Mouse (Mus musculus) thymus, adult 18-20 months (tissue): ENCODE data around the gene 1700092M07Rik.
"Not testable (repeated sequence)": the region's sequence is repeated elsewhere in the genome, so short reads cannot be mapped to it uniquely, and the experiment has no call there.

Source experiments
- DNase-seq, 2 experiments: peaks; one replicate each; pipeline ENCODE4 v3.0.0; 2022; ENCODE audit warnings: mixed read lengths in 2 of 2

The 1700092M07Rik gene

DNA sequence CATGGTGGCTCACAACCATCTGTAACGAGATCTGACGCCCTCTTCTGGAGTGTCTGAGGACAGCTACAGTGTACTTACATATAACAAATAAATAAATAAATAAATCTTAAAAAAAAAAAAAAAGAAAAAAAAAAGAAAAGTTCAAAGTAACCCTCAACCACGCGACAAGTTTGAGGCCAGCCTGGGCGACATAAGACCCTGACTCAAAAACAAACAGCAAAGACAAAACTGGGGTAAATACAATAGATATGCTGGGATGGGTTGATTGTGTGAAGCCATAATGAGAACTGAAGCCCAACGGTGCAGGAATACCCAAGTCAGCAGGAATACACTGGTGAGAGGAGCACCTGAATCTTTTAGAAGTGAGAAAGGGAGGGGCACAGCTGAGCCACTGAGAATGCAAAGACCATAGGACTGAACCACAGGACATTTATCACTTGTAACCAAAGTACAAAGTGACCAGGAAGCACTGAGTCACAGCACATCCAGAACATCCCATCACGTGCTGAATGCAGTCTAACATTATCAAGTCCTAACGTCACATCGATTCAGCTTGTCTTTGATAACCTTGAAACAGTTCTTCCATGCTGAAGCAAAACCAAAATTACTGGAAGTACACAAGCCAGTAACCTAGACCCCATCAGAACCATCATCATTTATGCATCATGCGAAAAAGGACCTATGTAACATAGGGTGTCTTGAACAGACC, 23.6 kb upstream of the 1700092M07Rik start:
- no peak for DNase-seq

DNA sequence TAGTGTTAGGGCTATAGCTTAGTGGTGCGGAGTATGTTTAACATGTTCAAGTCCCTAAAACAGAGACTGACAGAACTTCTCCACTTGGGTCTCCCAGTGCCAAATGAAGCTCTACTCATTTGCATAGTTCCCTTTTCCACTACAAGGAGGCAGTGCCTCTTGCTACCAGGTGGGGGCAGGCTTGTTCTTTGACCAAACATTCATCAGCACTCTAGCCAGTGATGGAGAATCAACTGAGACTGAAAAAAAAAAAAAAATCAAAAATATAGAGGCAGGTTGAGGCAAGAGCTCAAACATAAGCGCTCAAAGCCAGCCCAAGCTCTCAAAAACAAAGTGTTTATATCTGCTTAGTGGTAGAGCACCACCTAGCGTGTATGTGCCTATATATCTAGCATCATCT, 22.2 kb upstream of the 1700092M07Rik start:
- DNase-seq, result no peak

DNA sequence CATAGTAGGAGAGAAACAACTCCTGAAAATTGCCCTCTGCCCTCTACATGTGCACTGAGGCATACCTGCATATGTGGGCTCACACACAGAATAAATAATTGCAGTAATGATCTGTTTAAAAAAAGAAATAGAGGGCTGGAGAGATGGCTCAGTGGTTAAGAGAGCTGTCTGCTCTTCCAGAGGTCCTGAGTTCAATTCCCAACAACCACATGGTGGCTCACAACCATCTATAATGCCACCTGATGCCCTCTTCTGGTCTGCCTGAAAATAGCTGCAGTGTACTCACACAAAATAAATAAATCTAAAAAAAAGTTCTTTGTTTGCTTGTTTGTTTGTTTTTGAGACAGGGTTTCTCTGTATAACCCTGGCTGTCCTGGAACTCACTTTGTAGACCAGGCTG, 21.5 kb upstream of the 1700092M07Rik start:
- not testable (repeated sequence) for DNase-seq

DNA sequence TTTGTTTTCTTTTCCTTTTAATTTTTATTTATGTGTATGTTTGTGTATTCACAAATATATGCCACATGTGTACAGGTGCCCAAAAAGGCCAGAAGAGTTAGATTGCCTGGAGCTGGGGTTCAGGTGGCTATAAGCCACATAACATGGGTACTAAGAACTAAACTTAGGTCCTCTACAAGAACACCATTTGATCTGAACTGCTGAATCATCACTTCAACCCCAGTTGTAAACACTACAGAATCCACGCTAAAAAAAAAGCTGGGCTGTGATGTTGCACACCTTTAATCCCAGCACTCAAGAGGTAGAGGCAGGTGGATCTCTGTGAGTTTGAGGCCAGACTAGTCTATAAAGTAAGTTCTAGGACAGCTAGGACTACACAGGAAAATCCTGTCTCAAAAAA, 19.1 kb upstream of the 1700092M07Rik start:
- no peak for DNase-seq

DNA sequence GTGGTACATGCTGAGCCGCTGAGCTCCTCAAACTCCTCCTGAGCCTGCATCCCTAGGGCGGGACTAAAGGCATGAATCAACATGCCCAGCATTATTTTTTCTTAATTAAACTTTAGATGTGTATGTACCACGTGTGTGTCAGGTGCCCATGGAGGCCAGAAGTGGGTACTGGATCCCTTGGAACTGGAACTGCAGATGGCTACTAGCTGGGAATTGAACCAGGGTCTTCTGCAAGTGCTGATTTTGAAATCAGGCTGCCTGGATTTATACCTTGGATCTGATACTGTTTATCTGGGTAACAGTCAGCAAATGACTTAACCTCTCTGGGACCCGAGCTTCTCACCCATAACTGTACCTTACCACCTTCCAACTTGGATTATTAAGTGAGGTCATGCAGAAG, 18.5 kb upstream of the 1700092M07Rik start:
- no peak for DNase-seq

DNA sequence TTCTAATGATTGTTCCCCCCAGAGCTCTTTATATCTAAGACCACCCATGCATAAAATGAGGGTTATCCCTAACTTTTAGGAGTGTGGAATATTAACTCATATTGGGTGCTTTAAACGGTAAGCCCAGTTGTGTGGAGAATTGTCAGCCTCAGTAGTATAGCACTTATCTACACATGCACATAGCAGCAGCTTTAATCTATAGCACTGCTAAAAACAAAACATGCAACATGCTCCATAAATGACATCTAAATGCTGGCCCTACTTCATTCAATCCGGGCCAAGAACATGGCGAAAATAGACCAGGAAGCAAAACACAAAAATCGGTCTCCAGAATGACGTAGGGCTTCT, 18.0 kb upstream of the 1700092M07Rik start:
- no peak for DNase-seq

DNA sequence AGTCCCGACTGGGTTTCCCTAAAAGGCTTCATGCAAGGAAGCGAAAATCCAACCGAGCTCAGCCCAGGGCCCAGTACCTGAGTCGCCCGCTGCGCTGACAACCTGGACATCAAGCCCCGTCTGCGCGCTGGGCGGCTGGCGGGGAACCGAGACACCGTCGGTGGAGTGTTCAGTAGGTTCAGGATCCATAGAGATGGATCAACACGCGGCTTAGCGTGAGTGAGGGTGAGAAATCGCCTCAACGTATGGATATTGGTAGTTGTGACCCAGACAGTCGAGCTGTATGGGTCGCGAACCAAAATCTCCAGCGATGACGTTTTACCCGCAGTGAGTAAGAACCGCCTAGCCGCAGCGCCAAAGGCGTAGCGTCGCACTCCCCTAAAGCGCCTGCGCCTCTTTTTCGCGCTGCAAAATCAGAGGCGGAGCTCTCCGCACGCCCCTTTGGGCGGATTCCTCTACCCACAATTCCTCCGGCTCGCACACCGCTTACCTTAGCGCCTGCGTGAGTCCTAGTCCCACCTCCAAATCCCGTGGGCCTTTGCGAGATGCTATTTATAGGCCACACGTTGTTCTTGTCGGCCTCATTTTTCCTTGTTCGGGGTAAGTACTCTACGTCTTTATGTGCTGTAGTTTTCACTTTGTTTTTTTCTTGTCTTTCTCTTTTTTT, 17.5 kb upstream of the 1700092M07Rik start, which contains the start of gene Slc3a2:
TSS of gene Slc3a2 (minus strand) at position 463 of the 667 bp plus-strand sequence.
- DNase-seq, result peak; percentile 94 to 97

DNA sequence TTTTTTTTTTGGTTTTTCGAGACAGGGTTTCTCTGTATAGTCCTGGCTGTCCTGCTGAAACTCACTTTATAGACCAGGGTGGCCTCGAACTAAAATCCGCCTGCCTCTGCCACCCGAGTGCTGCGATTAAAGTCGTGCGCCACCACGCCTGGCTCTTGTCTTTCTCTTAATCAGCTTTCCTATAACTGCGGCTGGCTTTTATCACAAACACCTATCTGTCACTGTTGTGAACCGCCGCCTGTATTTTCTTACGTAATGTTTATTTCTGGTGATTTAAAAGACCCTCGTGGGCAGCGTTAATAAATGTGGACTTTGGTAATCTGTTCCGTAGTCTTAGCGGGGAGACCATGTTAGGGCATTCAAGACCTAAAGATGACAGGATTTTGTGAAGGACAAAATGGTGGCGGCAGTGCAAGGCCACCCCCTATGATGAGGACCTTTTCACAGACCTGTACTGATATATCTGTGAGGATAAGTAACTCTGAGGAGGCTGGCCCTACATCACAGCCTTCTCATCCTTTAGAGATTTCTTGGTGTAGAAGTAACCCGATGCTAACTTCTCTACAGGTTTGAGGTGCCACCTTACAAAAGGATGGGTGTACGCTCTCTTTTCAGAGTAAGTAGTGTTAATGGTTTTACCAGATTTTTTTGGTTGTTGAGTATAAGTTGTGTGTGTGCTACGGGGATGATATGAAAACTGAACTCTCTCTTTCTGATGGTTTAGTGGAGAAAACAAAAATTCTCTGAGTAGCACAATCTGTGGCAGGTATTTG, 16.8 kb upstream of the 1700092M07Rik start:
- DNase-seq, result peak in 1 of 2 experiments; percentile 38

DNA sequence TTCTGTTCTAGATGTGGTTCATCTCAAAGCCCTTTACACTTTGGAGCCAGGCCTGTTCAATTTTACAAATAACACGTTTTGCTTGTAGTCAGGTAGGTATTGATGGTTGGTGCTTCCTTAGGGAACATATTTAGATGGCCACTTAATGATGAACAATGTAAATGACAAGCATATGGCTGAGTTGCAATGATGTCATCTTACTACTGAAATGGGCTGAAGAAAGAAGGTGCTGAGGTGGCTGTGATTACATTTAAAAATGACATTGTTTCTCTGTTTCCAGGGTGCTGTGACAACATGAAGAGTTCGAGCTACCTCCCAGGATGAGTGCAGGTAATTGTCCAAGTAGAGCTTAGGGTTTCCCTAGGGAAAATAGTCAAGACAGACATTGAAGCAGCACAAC, 16.1 kb upstream of the 1700092M07Rik start:
- no peak for DNase-seq

DNA sequence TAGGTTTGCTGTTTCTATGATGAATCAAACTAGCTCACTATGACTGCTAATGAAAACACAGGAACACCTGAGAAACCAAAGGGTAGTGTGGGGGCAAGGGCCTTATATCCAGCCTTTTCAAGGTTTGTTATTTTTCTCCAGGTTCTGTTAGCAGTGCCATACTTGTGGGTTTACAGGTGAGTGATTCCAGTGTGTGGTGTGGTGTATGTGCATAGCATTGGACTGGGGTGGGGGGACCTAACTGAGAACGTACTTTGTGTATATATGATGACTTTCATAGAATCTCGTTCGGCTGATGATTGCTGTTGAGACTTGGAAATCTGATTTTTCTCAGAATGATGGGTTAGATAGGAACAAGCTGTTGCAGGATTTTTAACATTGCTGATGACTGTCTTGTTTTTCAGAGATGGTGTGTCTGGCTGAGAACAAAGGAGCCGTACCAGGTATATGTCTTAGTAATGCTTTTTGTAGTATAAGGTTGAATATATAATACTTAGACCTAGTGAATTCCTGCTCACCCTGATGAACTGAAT, 15.4 kb upstream of the 1700092M07Rik start:
- DNase-seq, result no peak

DNA sequence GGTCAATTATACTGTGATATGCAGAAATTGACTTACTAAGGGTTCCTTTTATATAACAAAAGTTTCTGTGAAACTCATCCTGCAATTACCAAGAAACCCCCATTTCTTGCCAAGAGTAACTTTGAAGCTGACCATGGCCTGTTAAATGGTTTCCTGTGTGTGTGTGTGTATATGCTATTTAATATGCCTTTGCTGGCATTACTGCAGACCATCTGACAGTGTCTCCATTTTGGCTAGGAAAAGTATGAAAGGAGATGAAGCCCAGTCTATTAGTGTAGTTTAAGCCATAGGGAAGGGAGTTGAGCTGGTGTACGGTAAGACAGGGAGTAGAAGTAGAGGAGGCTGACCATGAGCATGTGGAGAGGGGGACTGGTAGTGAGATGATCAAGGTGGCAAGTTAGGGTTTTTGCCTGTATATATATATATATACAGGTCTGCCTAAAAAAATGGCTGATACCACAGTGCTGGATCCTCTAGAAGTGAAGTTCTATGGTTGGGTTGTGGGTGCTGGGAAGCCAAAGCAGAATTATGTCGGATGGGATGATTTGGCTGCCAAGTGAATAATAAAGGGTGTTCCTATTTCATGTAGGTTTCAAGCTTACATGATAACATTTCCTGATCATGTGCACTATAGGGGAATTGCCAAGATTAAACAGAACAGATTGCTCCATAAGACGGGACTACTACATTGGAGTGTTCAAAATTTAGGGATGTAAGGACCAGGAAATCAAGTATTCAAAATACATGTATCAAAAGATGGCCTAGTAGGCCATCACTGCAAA, 13.7 kb upstream of the 1700092M07Rik start:
- DNase-seq, result no peak

DNA sequence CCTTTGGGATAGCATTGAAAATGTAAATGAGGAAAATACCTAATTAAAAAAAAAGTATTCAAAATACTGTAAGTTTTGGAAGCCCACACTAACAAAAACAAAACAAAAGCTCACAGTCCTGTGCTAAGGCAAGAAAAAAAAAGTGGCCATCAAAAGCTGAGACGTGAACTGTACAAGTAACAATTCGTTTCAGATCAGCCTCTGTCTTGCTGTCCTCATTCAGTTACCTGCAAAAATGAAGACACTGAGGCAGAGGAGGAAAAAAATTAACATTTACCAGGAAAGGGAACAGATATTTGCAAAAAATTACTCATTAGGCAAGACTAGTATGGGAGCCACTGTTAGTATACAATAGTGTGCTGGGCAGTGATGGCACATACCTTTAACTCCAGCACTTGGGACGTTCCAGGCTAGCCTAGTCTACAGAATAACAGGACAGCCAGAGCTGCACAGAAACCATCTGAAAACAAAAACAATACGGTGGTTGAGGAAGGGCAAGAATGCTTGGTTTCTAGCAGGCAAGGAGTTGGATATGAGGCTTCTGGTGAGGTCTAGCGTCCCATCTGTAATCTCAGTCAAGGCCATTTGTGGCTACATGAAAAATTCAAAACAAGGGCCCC, 12.9 kb upstream of the 1700092M07Rik start:
- no peak for DNase-seq

DNA sequence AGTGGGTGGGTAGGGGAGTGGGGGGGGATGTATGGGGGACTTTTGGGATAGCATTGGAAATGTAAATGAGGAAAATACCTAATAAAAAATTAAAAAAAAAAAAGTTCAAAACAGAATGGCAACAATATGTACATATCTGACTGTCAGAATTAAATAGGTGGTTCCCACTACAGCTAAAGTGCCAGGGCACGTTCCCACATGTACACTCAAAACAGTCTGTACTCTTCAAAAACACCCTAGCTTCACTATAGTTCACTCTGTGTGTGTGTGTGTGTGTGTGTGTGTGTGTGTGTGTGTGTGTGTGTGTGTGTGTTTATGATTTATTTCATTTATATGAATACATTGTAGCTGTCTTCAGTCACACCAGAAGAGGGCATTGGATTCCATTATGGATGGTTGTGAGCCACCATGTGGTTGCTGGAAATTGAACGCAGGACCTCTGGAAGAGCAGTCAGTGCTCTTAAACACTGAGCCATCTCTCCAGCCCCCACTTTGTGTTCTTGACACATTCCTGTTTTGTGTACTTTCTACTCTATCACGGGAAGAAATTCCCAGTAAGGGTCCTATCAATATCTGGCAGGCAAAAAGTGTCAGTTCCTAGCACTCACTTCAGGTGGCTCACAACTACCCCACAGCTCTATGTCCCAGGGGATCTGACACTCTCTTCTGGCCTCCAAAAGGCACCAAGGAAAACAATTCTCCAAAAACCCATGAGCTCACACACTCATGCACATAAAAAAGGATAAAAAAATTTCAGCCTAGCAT, 12.0 kb upstream of the 1700092M07Rik start:
- DNase-seq, result not testable (repeated sequence)

DNA sequence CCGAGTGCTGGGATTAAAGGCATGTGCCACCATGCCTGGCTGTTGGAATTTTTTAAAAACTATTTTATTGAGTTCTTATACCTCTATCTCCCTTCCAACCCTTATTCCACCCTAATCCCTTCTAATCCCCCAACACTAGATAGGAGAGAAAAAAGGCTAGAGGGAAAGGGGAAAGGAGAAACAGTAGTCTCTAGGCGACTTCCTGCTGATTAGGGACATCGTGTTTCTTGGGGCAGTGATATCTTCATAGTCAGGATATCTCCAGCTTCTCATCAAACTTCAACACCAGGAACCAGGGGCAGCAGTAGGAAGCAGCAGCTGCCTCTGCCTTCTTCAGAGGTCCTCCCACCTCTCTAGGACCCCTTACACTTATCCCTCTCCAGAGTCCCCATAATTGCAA, 6.2 kb upstream of the 1700092M07Rik start:
- DNase-seq, result no peak

DNA sequence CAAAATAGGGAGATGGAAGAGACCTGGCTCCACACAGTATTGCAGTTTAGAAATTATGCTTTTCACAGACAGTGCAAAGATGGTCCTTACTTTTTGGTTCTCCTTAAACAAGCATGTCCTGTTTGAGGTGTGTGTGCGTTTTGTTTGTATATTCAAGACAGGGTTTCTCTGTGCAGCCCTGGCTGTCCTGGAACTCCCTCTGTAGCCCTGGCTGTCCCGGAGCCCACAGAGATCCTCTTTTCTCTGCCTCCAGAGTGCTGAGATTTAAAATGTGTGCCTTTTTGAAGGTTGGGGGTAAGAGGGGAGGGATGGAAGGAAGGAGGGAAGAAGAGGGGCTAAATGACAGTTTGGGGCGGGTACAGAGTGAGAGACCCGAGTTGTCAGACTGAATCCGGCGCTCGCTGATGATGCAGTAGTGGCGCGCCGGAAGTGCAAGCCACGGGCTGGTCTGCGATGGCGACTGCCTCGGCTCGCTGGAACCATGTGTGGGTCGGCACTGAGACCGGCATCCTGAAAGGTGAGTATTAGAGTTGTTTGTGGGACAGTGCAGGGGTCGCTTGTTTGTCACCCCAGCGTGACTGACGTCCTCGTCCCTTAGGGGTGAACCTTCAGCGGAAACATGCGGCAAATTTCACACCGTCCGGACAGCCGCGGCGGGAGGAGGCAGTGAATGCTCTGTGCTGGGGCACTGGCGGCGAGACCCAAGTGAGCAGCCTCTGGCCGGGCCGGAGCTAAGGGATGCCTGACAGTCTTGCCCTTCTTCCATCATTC, 4.9 kb upstream of the 1700092M07Rik start, which contains the start of gene Wdr74:
TSS of gene Wdr74 (plus strand) at position 439 of the 771 bp plus-strand sequence.
- DNase-seq, result peak; percentile 76 to 80

DNA sequence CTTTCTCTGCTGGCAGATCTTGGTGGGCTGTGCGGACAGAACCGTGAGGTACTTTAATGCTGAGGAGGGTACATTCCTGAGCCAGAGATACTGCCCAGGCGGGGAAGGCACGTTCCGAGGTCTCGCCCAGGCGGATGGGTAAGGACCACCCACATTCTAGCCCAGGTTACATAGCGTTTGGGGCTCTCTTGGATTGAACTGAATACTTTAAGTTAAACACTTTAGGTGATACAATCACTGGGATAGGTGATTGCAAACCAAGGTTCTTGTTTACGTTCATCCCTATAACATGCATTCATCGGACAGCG, 4.4 kb upstream of the 1700092M07Rik start:
- no peak for DNase-seq

DNA sequence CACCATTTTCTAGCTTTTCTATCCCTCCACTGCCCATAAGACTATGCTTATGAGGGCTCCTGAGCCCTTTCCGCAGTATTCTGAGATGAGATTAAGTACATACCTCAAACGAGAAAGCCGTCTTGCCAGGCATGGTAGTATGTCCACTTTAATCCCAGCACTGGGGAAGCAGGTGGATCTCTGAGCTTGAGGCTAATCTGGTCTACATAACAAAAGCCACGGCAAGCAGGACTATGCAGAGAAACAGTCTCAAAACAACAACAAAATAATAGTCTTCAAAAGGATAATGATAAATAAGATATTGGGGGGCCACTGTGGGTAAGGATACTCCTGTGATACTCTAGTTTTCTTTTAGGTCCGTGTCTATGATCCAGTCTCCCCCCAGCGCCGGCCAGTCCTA, 1.6 kb upstream of the 1700092M07Rik start:
- no peak for DNase-seq

DNA sequence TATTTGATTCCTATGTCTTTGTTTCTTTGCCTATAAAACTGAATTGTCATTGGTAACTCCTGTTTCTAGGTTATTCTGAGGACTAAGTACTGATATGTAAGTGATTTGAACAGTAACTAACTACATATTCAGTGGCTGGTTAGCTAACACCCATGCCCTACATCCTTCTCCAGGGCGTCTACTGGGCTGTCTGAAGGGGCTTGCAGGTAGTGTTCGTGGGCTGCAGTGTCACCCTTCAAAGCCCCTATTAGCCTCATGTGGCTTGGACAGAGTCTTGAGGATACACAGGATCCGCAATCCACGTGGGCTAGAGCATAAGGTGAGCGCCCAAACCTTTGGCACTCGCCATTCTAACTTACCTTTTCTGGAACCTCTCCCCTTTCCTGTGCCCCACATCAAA, 872 bp upstream of the 1700092M07Rik start:
- no peak for DNase-seq

DNA sequence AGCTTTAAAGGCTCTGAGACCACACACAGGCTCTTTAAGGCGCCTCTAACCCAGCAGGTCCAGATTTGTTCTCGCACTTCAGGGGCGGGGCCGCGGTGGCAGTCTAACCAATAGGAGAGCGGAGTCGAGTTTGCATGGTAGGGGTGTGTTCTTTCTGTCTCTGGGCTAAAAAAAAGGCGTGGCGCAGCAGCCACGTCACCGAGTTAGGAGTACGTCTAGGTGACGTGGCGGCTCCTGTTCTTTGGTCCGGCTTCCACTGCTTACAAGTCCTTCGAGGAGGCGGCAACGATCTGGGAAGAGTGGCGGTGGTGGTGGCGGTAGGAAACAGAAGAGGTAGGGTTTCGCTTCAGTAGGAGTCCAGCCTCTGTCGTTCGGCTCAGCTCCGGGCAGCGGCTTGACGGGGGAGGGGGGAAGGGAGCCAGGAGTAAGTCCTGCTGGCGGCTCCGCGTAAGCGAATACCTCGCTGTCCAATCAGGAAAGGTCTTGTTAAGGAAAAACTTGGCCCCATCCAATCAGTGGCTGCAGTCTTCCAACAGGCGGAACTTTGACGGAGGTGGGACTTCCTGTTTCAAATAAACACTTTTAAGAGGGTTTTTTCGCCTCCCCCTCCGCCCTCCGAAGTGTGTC, 838 bp downstream of the 1700092M07Rik start, which contains the start of gene Stx5a:
TSS of gene Stx5a (plus strand) at position 171 of the 627 bp plus-strand sequence.
- peak; percentile 92 to 95 for DNase-seq

DNA sequence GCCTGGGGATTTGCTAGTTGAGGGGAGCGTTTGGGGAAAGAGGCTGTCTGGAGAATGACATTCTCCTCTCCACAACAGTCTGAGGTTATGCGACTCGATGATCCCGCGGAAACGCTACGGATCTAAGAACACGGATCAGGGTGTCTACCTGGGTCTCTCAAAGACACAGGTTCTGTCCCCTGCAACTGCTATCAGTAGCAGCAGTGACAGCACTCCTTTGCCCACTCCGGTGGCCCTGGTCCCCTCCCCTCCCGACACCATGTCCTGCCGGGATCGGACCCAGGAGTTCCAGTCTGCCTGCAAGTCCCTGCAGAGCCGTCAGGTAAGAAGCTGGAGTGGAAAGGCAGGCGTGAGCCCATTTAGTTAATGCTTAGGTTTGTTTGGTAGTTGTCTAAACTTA, 1.7 kb downstream of the 1700092M07Rik start:
- no peak for DNase-seq
